Mouse (Mus musculus): ENCODE measurements at regions not wholly inside any gene's neighbourhood (a gene's known extent, or its start where the extent isn't known, plus 50 kb on each side); places are given as distances from the start of the nearest gene placed in this dataset.

GRCm38 (mm10) chr13:92973791-92974190 lies 129.2 kb downstream of the Mtx3 start:
- no peak for DNase-seq (ENCODE audit: low spot score)

GRCm38 (mm10) chr13:92986719-92987553 lies 142.4 kb downstream of the Mtx3 start:
- DNase-seq (ENCODE audit: low spot score): peak; percentile 85

- no peak for DNase-seq (ENCODE audit: low spot score)
These were observed 143.1 kb downstream of the Mtx3 start for GRCm38 (mm10) chr13:92987691-92988090.

DNA sequence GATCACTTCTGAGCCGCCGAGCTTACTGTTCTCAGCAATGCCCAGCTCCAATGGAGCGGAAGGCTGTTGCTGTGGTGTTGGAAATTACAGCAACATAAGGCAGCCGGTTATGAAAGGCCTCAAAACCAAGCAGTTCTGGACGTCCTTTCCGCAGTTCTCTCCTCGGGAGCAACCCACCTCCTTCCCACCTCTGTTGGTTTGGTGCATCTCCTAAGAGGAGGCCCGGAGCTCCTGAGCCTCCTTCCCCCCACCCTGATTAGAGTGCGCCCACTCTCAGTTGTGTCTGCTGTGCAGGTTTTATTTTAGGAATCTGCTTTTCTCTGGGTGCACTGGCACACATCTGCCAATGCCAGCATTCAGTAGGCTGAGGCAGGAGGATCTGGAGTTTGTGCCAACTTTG lies 144.0 kb downstream of the Mtx3 start:
- no peak for DNase-seq (ENCODE audit: low spot score)

DNA sequence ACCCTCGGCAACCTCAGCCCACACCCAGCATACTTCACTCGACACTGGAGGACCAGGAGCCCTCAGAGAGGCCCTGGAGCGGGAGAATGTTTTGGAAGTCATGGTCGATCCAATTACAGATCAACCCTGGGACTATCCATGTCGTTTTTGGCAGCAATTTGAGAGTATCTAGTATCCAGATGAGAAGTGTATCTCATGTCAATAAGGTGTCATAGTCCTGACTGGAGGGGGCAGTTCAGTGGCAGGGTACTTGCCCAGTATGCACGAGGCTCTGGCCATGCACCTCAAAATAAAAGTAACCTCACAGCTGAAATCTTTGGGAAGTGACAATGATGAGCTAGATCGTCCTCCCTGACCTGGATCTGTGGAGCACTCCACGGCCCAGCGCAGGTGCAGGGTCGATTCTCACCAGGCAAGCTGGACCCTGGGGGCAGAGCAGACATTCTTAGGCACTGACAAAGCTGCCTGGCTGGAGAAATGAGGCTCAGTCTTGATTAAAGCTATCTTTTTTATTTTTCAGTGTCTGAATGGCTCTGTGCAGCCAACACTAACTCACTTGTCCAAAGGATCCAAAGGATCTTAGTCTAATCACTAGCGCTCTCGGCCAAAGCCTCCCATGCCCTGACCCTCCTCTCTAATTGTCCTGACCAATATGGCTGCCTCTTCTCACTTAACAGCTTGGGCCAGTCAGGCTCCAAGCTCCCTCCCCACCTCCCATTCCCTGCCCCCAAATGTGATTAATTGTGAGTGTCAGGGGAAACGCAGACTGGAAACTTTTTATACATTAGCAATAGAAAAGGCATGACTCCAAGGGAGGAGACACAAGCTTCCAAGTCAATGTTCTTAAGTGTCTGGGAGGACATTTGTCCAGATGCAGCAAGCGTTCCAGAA lies 146.0 kb downstream of the Mtx3 start:
- DNase-seq (ENCODE audit: low spot score): peak; percentile 75

Data from gastrocnemius, adult 18-20 months (tissue).